Mouse (Mus musculus) neural tube, embryonic 14.5 days (tissue): ENCODE results near the gene Ahdc1. TPM values are rescaled to one million over a fixed set of nuclear protein-coding genes. Genes with fewer than 3 reads are reported as not detected.

Experiments used
- ATAC-seq: fragments of 200-750 bp; cut with Nextera tagmentation; 2 replicates; pipeline ENCODE4 v1.8.0; 2017; ENCODE audit warnings: low read depth, mild to moderate bottlenecking, moderate TSS enrichment, moderate library complexity
- H3K27ac ChIP-seq: fragments of 300-500 bp; sonication (generic); 2 replicates; pipeline ENCODE4 v1.5.1; 2014; ENCODE audit warnings: low read depth, mild to moderate bottlenecking, control low read depth, low read length, moderate library complexity, mixed read lengths
- H3K27me3 ChIP-seq: fragments of 300-500 bp; sonication (generic); 2 replicates; pipeline ENCODE4 v1.6.1; 2014; ENCODE audit warnings: low read length; ENCODE audit not compliant: control insufficient read depth, insufficient read depth
- H3K36me3 ChIP-seq: fragments of 300-500 bp; sonication (generic); 2 replicates; pipeline ENCODE4 v1.6.1; 2014; ENCODE audit warnings: low read length, mixed read lengths; ENCODE audit not compliant: control insufficient read depth, insufficient read depth
- H3K4me1 ChIP-seq: fragments of 300-500 bp; sonication (generic); 2 replicates; pipeline ENCODE4 v1.6.1; 2014; ENCODE audit warnings: low read length; ENCODE audit not compliant: control insufficient read depth, insufficient read depth
- H3K4me2 ChIP-seq: fragments of 300-500 bp; sonication (generic); 2 replicates; pipeline ENCODE4 v1.6.1; 2014; ENCODE audit warnings: mild to moderate bottlenecking, low read depth, low read length, control low read depth
- H3K4me3 ChIP-seq: fragments of 300-500 bp; sonication (generic); 2 replicates; pipeline ENCODE4 v1.5.1; 2014; ENCODE audit warnings: low read depth, low read length, control low read depth, mixed read lengths
- H3K9ac ChIP-seq: fragments of 300-500 bp; sonication (generic); replicated peaks from 2 replicates; pipeline ENCODE4 v1.6.1; 2014; ENCODE audit warnings: low read depth, mild to moderate bottlenecking, control low read depth, low read length, mixed read lengths
- H3K9me3 ChIP-seq: fragments of 300-500 bp; sonication (generic); 2 replicates; pipeline ENCODE4 v1.6.1; 2016; ENCODE audit warnings: low read length; ENCODE audit not compliant: control insufficient read depth
- WGBS: fragments of 180-500 bp; shearing (Covaris S2); extraction: QIAGEN DNeasy Blood & Tissue Kit; methylation state at CpG from one replicate; pipeline ENCODE4 v1.1.7; 2014; 5-methylcytosine and 5-hydroxymethylcytosine counted together
- polyA plus RNA-seq: library from polyadenylated mRNA; unstranded; fragments of >200 nt; fragmentation: Nextera tagmentation; extraction: Ambion mirVana; gene quantifications from 2 replicates; pipeline ENCODE4 v1.2.1, GENCODE M21; 2014

Gene Ahdc1
- polyA plus RNA-seq, 1 experiment from 2014 or later, result 13.1 TPM

GRCm38 (mm10) chr4:133028875-133029274 is 17.8 kb downstream of the Ahdc1 start:
- H3K27me3 ChIP-seq, result no peaks in the 10 kb centered on the region
- H3K4me3 ChIP-seq, result no peak overlapping the region
- WGBS, result 93% methylated on average over 6 of the region's 6 CpGs
- no peak overlapping the region for H3K27ac ChIP-seq
- no peak overlapping the region for H3K9ac ChIP-seq
- H3K9me3 ChIP-seq, result no peaks in the 10 kb centered on the region
- H3K4me1 ChIP-seq, result peaks cover 30% of the 10 kb centered on the region
- ATAC-seq, result no peak
- no peak overlapping the region for H3K4me2 ChIP-seq
- H3K36me3 ChIP-seq, result no peaks in the 10 kb centered on the region

- Histone ChIP-seq H3K4me3 (no peak overlapping the region), H3K4me1 (peaks cover 5% of the 10 kb centered on the region; the same call in 1 of the 2 replicates), H3K36me3 (no peaks in the 10 kb centered on the region; the same call in 1 of the 2 replicates), H3K27ac (no peak overlapping the region), H3K27me3 (no peaks in the 10 kb centered on the region), H3K9me3 (no peaks in the 10 kb centered on the region), H3K9ac (no peak overlapping the region), H3K4me2 (no peak overlapping the region)
- no peak for ATAC-seq
- 89% methylated on average over 8 of the region's 8 CpGs for WGBS
These were observed 21.5 kb downstream of the Ahdc1 start for GRCm38 (mm10) chr4:133032410-133033095.

- no peaks in the 10 kb centered on the region; the same call in 1 of the 2 replicates for H3K36me3 ChIP-seq
- H3K27me3 ChIP-seq, result no peaks in the 10 kb centered on the region
- WGBS, result 84% methylated on average over 10 of the region's 10 CpGs
- no peaks in the 10 kb centered on the region for H3K9me3 ChIP-seq
- H3K4me3 ChIP-seq, result no peak overlapping the region
- H3K4me1 ChIP-seq, result peaks cover 18% of the 10 kb centered on the region
- H3K27ac ChIP-seq, result no peak overlapping the region
- ATAC-seq, result no peak
- no peak overlapping the region for H3K9ac ChIP-seq
- no peak overlapping the region for H3K4me2 ChIP-seq
These were observed 23.4 kb downstream of the Ahdc1 start for GRCm38 (mm10) chr4:133034478-133034877.

GRCm38 (mm10) chr4:133035446-133035845 is 24.4 kb downstream of the Ahdc1 start:
- Histone ChIP-seq H3K4me2 (no peak overlapping the region), H3K4me1 (peaks cover 28% of the 10 kb centered on the region), H3K9me3 (no peaks in the 10 kb centered on the region), H3K36me3 (no peaks in the 10 kb centered on the region; the same call in 1 of the 2 replicates), H3K9ac (no peak overlapping the region), H3K27me3 (no peaks in the 10 kb centered on the region), H3K4me3 (no peak overlapping the region), H3K27ac (no peak overlapping the region)
- ATAC-seq, result no peak
- WGBS, result 95% methylated on average over 1 of the region's 1 CpGs

GRCm38 (mm10) chr4:133035946-133036345 is 24.9 kb downstream of the Ahdc1 start:
- H3K9ac ChIP-seq, result no peak overlapping the region
- no peaks in the 10 kb centered on the region for H3K9me3 ChIP-seq
- 60% methylated on average over 3 of the region's 3 CpGs for WGBS
- H3K4me3 ChIP-seq, result no peak overlapping the region
- no peak overlapping the region for H3K4me2 ChIP-seq
- no peaks in the 10 kb centered on the region for H3K27me3 ChIP-seq
- H3K27ac ChIP-seq, result no peak overlapping the region
- ATAC-seq, result no peak
- peaks cover 28% of the 10 kb centered on the region for H3K4me1 ChIP-seq
- H3K36me3 ChIP-seq, result no peaks in the 10 kb centered on the region; the same call in 1 of the 2 replicates

- no peaks in the 10 kb centered on the region; the same call in 1 of the 2 replicates for H3K36me3 ChIP-seq
- H3K27ac ChIP-seq, result no peak overlapping the region
- H3K9ac ChIP-seq, result no peak overlapping the region
- H3K27me3 ChIP-seq, result no peaks in the 10 kb centered on the region
- no peaks in the 10 kb centered on the region for H3K9me3 ChIP-seq
- peaks cover 41% of the 10 kb centered on the region for H3K4me1 ChIP-seq
- WGBS, result 30% methylated on average over 9 of the region's 9 CpGs
- no peak overlapping the region for H3K4me3 ChIP-seq
- no peak overlapping the region for H3K4me2 ChIP-seq
- ATAC-seq, result no peak
These were observed 26.2 kb downstream of the Ahdc1 start for GRCm38 (mm10) chr4:133037293-133037692.

GRCm38 (mm10) chr4:133037798-133038197 is 26.7 kb downstream of the Ahdc1 start:
- ATAC-seq, result no peak
- Histone ChIP-seq H3K27ac (no peak overlapping the region), H3K9me3 (no peaks in the 10 kb centered on the region), H3K4me2 (peak overlapping the region; percentile 100), H3K9ac (no peak overlapping the region), H3K4me1 (peaks cover 46% of the 10 kb centered on the region), H3K4me3 (no peak overlapping the region; the same call in 1 of the 2 replicates), H3K27me3 (no peaks in the 10 kb centered on the region), H3K36me3 (no peaks in the 10 kb centered on the region; the same call in 1 of the 2 replicates)
- 29% methylated on average over 6 of the region's 6 CpGs for WGBS

GRCm38 (mm10) chr4:133038521-133039115 is 27.6 kb downstream of the Ahdc1 start:
- Histone ChIP-seq H3K9ac (peak overlapping the region; percentile 71), H3K9me3 (no peaks in the 10 kb centered on the region), H3K36me3 (no peaks in the 10 kb centered on the region; the same call in 1 of the 2 replicates), H3K27ac (peak overlapping the region; percentile 60), H3K4me2 (peak overlapping the region; percentile 100), H3K4me1 (peaks cover 55% of the 10 kb centered on the region), H3K4me3 (peak overlapping the region; percentile 52), H3K27me3 (no peaks in the 10 kb centered on the region)
- WGBS, result 2% methylated on average over 52 of the region's 76 CpGs
- ATAC-seq, result peak; percentile 36; the same call in 1 of the 2 replicates
